Mouse (Mus musculus): ENCODE measurements around the gene Atp8b4. TPM values are rescaled to one million over a fixed set of nuclear protein-coding genes. Genes with fewer than 3 reads are reported as not detected.

Atp8b4 gene
- polyA plus RNA-seq, 1 experiment from 2014 or later: 29.4 TPM

GRCm38 (mm10) chr2:126515069-126515826 lies 14.8 kb upstream of the Atp8b4 start:
- Histone ChIP-seq H3K36me3 (ENCODE audit: inconsistent target) (no peaks in the 10 kb centered on the region), H3K4me3 (ENCODE audit: inconsistent target) (no peak overlapping the region), H3K79me2 (ENCODE audit: inconsistent target) (no peaks in the 10 kb centered on the region), H3K27ac (no peak overlapping the region)
- WGBS (ENCODE audit: missing documents): 20% methylated on average over 6 of the region's 6 CpGs

DNA sequence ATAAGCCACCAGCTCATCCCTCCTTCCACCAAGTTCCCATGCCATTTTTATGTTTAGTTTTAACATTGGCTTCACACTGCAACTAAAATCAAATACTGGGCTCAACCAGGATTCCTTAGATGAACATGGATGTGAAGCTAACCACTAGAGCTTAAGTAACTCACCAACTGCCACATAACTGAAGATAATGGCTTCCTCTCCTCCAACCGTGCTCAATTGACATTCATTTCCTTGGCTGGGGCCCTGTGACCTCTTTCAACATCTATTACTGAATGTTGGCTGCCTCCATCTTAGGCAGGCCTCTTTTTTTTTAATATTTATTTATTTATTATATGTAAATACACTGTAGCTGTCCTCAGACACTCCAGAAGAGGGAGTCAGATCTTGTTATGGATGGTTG lies 7.8 kb upstream of the Atp8b4 start:
- Histone ChIP-seq H3K4me3 (ENCODE audit: inconsistent target) (no peak overlapping the region), H3K27ac (no peak overlapping the region), H3K79me2 (ENCODE audit: inconsistent target) (no peaks in the 10 kb centered on the region), H3K36me3 (ENCODE audit: inconsistent target) (no peaks in the 10 kb centered on the region)
- WGBS (ENCODE audit: missing documents): 14% methylated on average over 1 of the region's 1 CpGs

DNA sequence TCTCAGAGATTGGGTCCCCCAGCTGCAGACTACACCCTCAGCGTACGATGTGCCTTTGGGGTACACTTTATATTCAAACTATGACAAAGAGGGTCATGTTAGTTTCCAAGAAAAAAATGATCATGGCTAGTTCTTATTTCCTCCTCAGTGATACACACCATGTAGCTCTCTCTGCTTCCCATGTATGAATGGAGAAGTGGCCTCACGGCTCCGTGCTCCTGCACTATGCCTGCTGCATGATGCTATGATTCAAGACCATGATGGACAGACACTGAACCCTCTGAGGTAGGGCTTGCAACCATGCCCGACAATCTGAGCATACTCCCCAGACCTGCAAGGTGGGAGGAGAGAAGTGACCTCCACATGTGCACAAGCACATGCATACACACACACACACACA lies 7.0 kb upstream of the Atp8b4 start:
- no peaks in the 10 kb centered on the region for H3K36me3 ChIP-seq (ENCODE audit: inconsistent target)
- H3K4me3 ChIP-seq (ENCODE audit: inconsistent target): no peak overlapping the region
- H3K27ac ChIP-seq: no peak overlapping the region
- 68% methylated on average over 5 of the region's 5 CpGs for WGBS (ENCODE audit: missing documents)
- no peaks in the 10 kb centered on the region for H3K79me2 ChIP-seq (ENCODE audit: inconsistent target)

DNA sequence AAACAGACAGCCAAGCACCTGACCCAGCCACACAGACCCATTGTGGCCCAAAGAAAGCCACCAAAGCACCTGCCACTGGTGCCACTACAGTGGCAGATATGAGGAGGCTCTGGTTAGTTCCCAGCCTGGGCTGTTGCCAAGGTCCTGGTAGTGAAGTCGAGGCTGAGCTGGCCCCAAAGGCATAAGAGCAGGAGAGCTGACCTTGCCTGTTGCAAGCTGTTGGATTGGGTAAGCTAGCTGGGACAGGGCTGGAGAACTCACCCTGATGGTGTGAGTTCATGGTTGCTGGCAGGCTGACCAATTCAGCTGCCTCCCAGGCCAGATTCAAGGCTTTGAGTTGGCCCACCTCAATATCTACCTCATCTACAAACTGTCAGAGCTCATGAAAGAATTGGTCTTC lies 4.7 kb upstream of the Atp8b4 start:
- Histone ChIP-seq H3K4me3 (ENCODE audit: inconsistent target) (no peak overlapping the region), H3K36me3 (ENCODE audit: inconsistent target) (no peaks in the 10 kb centered on the region), H3K79me2 (ENCODE audit: inconsistent target) (no peaks in the 10 kb centered on the region), H3K27ac (no peak overlapping the region)
- WGBS (ENCODE audit: missing documents): 63% methylated on average over 1 of the region's 1 CpGs

- Histone ChIP-seq H3K79me2 (ENCODE audit: inconsistent target) (peaks cover 22% of the 10 kb centered on the region; the same call in 1 of the 2 replicates), H3K27ac (peak overlapping the region; percentile 87), H3K36me3 (ENCODE audit: inconsistent target) (no peaks in the 10 kb centered on the region), H3K4me3 (ENCODE audit: inconsistent target) (peak overlapping the region; percentile 48)
- 5% methylated on average over 5 of the region's 8 CpGs for WGBS (ENCODE audit: missing documents)
These were observed 744 bp downstream of the Atp8b4 start for GRCm38 (mm10) chr2:126499730-126500129.

GRCm38 (mm10) chr2:126498761-126499452 lies 1.6 kb downstream of the Atp8b4 start:
- Histone ChIP-seq H3K4me3 (ENCODE audit: inconsistent target) (peak overlapping the region; percentile 48), H3K36me3 (ENCODE audit: inconsistent target) (no peaks in the 10 kb centered on the region), H3K27ac (peak overlapping the region; percentile 87), H3K79me2 (ENCODE audit: inconsistent target) (peaks cover 23% of the 10 kb centered on the region; the same call in 1 of the 2 replicates)
- 50% methylated on average over 11 of the region's 11 CpGs for WGBS (ENCODE audit: missing documents)

- H3K27ac ChIP-seq: peak overlapping the region; percentile 87
- H3K79me2 ChIP-seq (ENCODE audit: inconsistent target): peaks cover 23% of the 10 kb centered on the region; the same call in 1 of the 2 replicates
- 11% methylated on average over 8 of the region's 9 CpGs for WGBS (ENCODE audit: missing documents)
- no peaks in the 10 kb centered on the region for H3K36me3 ChIP-seq (ENCODE audit: inconsistent target)
- H3K4me3 ChIP-seq (ENCODE audit: inconsistent target): no peak overlapping the region
These were observed 3.6 kb downstream of the Atp8b4 start for GRCm38 (mm10) chr2:126496838-126497237.

DNA sequence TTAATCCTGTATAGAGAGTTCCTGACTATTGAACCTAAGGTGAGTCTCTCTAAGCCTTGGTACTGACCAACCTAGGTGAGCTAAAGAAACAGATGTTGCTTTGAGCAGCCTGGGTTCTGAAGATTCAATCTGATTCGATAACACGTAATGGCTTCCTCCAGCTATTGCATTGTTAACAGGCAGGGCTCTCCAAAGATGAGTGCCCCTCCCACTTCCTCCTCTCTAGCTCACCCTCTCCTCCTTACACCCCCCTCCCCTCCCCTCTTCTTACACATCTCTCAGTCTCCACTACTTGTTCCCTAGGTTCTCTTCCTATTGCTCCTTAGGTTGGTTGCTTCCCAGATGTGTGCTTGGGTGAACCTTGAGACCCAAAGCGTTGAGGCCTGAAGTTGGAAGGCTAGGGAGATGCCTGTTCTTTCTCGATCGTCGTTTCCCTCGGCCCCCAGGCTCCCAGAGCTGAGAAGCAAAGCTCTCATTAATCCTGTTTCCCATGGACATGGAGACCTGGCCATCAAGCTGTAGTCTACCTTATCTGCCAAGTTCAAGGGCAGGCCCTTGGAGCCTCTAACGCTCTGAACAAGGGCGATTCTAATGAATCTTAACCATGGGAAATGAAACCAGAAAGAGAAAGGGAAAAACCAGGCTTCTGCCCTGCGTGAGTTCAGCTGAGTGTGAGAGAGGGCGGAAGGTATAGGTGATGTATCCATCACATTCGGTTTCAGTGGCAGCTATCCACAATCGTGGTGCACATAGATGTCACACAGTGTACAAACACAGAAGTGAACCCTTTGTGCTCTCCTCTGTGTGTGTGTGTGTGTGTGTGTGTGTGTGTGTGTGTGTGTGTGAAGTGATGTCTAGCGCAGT lies 4.4 kb downstream of the Atp8b4 start:
- Histone ChIP-seq H3K36me3 (ENCODE audit: inconsistent target) (no peaks in the 10 kb centered on the region), H3K27ac (peak overlapping the region; percentile 87), H3K4me3 (ENCODE audit: inconsistent target) (no peak overlapping the region), H3K79me2 (ENCODE audit: inconsistent target) (peaks cover 24% of the 10 kb centered on the region)
- 52% methylated on average over 13 of the region's 14 CpGs for WGBS (ENCODE audit: missing documents)

- Histone ChIP-seq H3K4me3 (ENCODE audit: inconsistent target) (no peak overlapping the region), H3K36me3 (ENCODE audit: inconsistent target) (no peaks in the 10 kb centered on the region), H3K79me2 (ENCODE audit: inconsistent target) (peaks cover 32% of the 10 kb centered on the region), H3K27ac (0 out of 2 replicates have a peak overlapping the region, but pooled peaks have one; percentile 87)
- WGBS (ENCODE audit: missing documents): 84% methylated on average over 7 of the region's 7 CpGs
These were observed 5.2 kb downstream of the Atp8b4 start for GRCm38 (mm10) chr2:126495230-126495629.

- H3K4me3 ChIP-seq (ENCODE audit: inconsistent target): no peak overlapping the region
- H3K27ac ChIP-seq: no peak overlapping the region
- peaks cover 39% of the 10 kb centered on the region for H3K79me2 ChIP-seq (ENCODE audit: inconsistent target)
- H3K36me3 ChIP-seq (ENCODE audit: inconsistent target): no peaks in the 10 kb centered on the region; the same call in 1 of the 2 replicates
- WGBS (ENCODE audit: missing documents): 92% methylated on average over 8 of the region's 8 CpGs
These were observed 7.2 kb downstream of the Atp8b4 start for GRCm38 (mm10) chr2:126493306-126493705.

DNA sequence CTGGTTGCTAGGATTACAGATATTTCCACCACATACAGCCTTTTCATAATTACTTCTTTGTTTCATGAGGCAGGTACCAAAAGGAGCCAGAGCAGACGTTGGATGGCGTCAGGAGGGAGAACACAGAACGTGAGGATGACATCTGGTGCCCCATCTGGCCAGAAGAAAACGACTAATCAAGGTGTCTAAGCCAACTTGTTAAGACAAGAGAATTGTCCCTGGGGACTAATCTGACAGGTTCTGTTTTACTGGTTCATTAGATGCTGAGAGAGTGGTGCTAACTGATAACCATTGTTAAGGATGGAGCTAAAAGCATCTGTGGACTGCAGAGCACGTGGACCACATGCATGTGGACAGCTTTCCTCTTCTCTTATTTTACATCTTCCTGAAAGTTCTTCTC lies 7.8 kb downstream of the Atp8b4 start:
- 84% methylated on average over 5 of the region's 5 CpGs for WGBS (ENCODE audit: missing documents)
- H3K27ac ChIP-seq: no peak overlapping the region
- H3K79me2 ChIP-seq (ENCODE audit: inconsistent target): peaks cover 45% of the 10 kb centered on the region
- peaks cover 3% of the 10 kb centered on the region; the same call in 1 of the 2 replicates for H3K36me3 ChIP-seq (ENCODE audit: inconsistent target)
- no peak overlapping the region for H3K4me3 ChIP-seq (ENCODE audit: inconsistent target)

- 0% methylated on average over 4 of the region's 4 CpGs for WGBS (ENCODE audit: missing documents)
- peak overlapping the region; percentile 97 for H3K27ac ChIP-seq
These were observed 9.0 kb downstream of the Atp8b4 start for GRCm38 (mm10) chr2:126491446-126491845.

GRCm38 (mm10) chr2:126490573-126490972 lies 9.9 kb downstream of the Atp8b4 start:
- Histone ChIP-seq H3K79me2 (ENCODE audit: inconsistent target) (peaks cover 65% of the 10 kb centered on the region), H3K36me3 (ENCODE audit: inconsistent target) (peaks cover 19% of the 10 kb centered on the region; the same call in 1 of the 2 replicates), H3K27ac (peak overlapping the region; percentile 97), H3K4me3 (ENCODE audit: inconsistent target) (peak overlapping the region; percentile 57)
- WGBS (ENCODE audit: missing documents): 2% methylated on average over 9 of the region's 9 CpGs

More at GRCm38 (mm10) chr2:126491446-126491845, 9.0 kb downstream of the Atp8b4 start:
- Histone ChIP-seq H3K4me3 (ENCODE audit: inconsistent target) (peak overlapping the region; percentile 57), H3K36me3 (ENCODE audit: inconsistent target) (peaks cover 14% of the 10 kb centered on the region; the same call in 1 of the 2 replicates), H3K79me2 (ENCODE audit: inconsistent target) (peaks cover 58% of the 10 kb centered on the region)

DNA sequence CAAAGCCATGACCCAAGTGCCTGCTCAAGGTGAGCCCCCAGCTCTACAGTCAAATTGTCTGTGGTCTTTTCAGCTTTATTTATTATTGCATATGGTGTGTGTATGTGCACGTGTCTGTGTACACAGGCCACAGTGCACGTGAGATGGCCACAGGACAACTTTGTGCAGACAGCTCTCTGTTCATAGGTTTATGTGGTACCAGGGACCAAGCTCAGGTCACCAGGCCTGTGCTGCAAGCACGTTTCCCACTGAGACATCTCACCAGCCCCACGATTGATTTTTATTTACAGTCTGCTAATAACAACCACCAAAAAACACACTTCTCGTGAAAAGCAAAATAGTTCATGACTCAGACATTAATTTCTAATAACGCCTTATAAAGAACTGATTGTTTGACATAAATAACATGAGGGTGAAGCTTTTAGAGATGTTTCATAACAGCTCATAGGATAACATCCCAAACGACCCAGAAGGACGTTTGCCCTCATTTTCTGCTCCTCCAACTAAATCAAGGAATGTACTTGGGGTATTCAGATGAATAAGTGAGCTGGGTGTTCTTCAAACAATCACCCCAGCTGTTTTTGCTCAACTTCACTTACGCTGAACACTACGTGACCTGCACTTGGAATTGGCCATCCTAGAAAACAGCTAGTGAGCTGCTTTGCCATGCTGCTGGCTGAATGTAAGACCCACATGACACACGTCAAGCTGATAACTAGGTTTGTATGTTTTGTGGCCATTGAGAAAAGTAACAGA lies 15.0 kb downstream of the Atp8b4 start:
- H3K27ac ChIP-seq: no peak overlapping the region
- peaks cover 19% of the 10 kb centered on the region; the same call in 1 of the 2 replicates for H3K36me3 ChIP-seq (ENCODE audit: inconsistent target)
- H3K79me2 ChIP-seq (ENCODE audit: inconsistent target): peaks cover 100% of the 10 kb centered on the region
- 90% methylated on average over 11 of the region's 11 CpGs for WGBS (ENCODE audit: missing documents)
- no peak overlapping the region for H3K4me3 ChIP-seq (ENCODE audit: inconsistent target)

Data from macrophage (primary cell).